Mouse (Mus musculus) CH12.LX (cell line): ENCODE data around the gene Mup1. TPM values are rescaled to one million over a fixed set of nuclear protein-coding genes. Genes with fewer than 3 reads are reported as not detected.
"Not testable (repeated sequence)": the region's sequence is repeated elsewhere in the genome, so short reads cannot be mapped to it uniquely, and the experiment has no call there.

Experiments
- DNase-seq: peaks from one replicate; pipeline ENCODE4 v3.0.0-alpha.2; 2013; ENCODE audit errors: extremely low read depth
- H3K27ac ChIP-seq: 2 replicates; pipeline ENCODE4 v1.5.1; 2012; ENCODE audit warnings: low read depth, mild to moderate bottlenecking, control low read depth, moderate library complexity; ENCODE audit not compliant: insufficient read depth
- H3K27me3 ChIP-seq: replicated peaks from 2 replicates; pipeline ENCODE3; 2012; ENCODE audit warnings: inconsistent platforms
- H3K36me3 ChIP-seq, 2 experiments: replicated peaks in 1 of 2; 2 replicates each; pipeline versions ENCODE3 to v1.6.1; 2012; ENCODE audit warnings: inconsistent platforms in 1 of 2, low read length in 1 of 2, mild to moderate bottlenecking in 1 of 2, mixed read lengths in 1 of 2, moderate library complexity in 1 of 2; ENCODE audit not compliant: control insufficient read depth in 1 of 2, insufficient read depth in 1 of 2
- H3K4me1 ChIP-seq, 2 experiments: 2 replicates each; pipeline ENCODE4 v1.6.1; 2012; ENCODE audit warnings: inconsistent platforms in 1 of 2, moderate library complexity in 1 of 2; ENCODE audit not compliant: insufficient read depth in 2 of 2, control insufficient read depth in 1 of 2
- H3K4me2 ChIP-seq: 2 replicates; pipeline ENCODE4 v1.6.1; 2012; ENCODE audit warnings: low read depth, mild to moderate bottlenecking, control low read depth; ENCODE audit not compliant: poor library complexity, insufficient read depth, severe bottlenecking
- H3K4me3 ChIP-seq, 3 experiments: fragments of 150-350 bp in 1 of 3; sonication (generic) in 1 of 3; replicated peaks in 1 of 3; 2 replicates each; pipeline versions ENCODE3 to v1.5.1; 2011 to 2012; ENCODE audit warnings: low read depth in 2 of 3, low read length in 2 of 3, mild to moderate bottlenecking in 2 of 3, moderate library complexity in 2 of 3, control low read depth in 1 of 3, improper control_type of control experiment in 1 of 3, inconsistent platforms in 1 of 3, mixed read lengths in 1 of 3; ENCODE audit not compliant: poor library complexity in 1 of 3
- H3K79me2 ChIP-seq: replicated peaks from 2 replicates; pipeline ENCODE4 v1.6.1; 2012; ENCODE audit warnings: mild to moderate bottlenecking, moderate library complexity; ENCODE audit not compliant: control insufficient read depth, poor library complexity, insufficient read depth, severe bottlenecking; ENCODE audit errors: extremely low read depth
- H3K9ac ChIP-seq: 2 replicates; pipeline ENCODE4 v1.6.1; 2012; ENCODE audit warnings: low read depth, mild to moderate bottlenecking, control low read depth, moderate library complexity; ENCODE audit not compliant: insufficient read depth
- H3K9me3 ChIP-seq: replicated peaks from 2 replicates; pipeline ENCODE3; 2012; ENCODE audit warnings: low read length, inconsistent platforms, mixed read lengths
- dilution Hi-C: fragments of 300-500 bp; cut with MboI; formaldehyde crosslinking; loops from 2 replicates; pipeline ENCODE4 v1.14.3; 2020; ENCODE audit warnings: low sequenced_read_pairs; ENCODE audit not compliant: extremely low pct_unique_long_range_greater_than_20kb, extremely low pct_ligation_motif_present
- in situ Hi-C: fragments of 300-500 bp; cut with MboI; formaldehyde crosslinking; loops from 3 replicates; pipeline ENCODE4 v1.14.3; 2019; ENCODE audit warnings: low sequenced_read_pairs, low pct_ligation_motif_present, low pct_unique_long_range_greater_than_20kb, mixed read lengths
- polyA plus RNA-seq: library from polyadenylated mRNA; unstranded; fragments of >175 nt; gene quantifications from 2 replicates; pipeline ENCODE4 v1.2.1, GENCODE M21; 2012; ENCODE audit warnings: low read depth; ENCODE audit not compliant: insufficient read length
- total RNA-seq, 2 experiments: library from RNA; depleted of rRNA; stranded (reverse); fragments of 300-350 nt in 1 of 2; fragments of >200 nt in 1 of 2; gene quantifications; 2 replicates each; pipeline ENCODE4 v1.2.3; 2012 to 2014

Mup1 gene
- total RNA-seq (2012; rRNA removed) (not detected in 2 replicates), total RNA-seq (2014; rRNA removed) (not detected in 2 replicates), polyA plus RNA-seq (not detected in 2 replicates)

GRCm38 (mm10) chr4:60501860-60502259, at the start of gene Mup1:
Mup1 (minus strand) TSS chr4:60501960.
- dilution Hi-C loops, H3K4me1 ChIP-seq, in situ Hi-C loops, H3K4me2 ChIP-seq, DNase-seq, H3K27ac ChIP-seq, H3K9ac ChIP-seq, H3K9me3 ChIP-seq, H3K36me3 ChIP-seq, H3K79me2 ChIP-seq, H3K27me3 ChIP-seq, H3K4me3 ChIP-seq: not testable (repeated sequence)

Other genes with a start within 250 kb of the Mup1 start
- not detected in 2 replicates for gene Mup9, start 80.0 kb downstream of the Mup1 start, total RNA-seq (2012; rRNA removed)
- gene Mup9, start 80.0 kb downstream of the Mup1 start, total RNA-seq (2014; rRNA removed): not detected in 2 replicates
- not detected in 2 replicates for gene Mup9, start 80.0 kb downstream of the Mup1 start, polyA plus RNA-seq
- gene Mup10, start 80.2 kb upstream of the Mup1 start, total RNA-seq (2012; rRNA removed): not detected in 2 replicates
- not detected in 2 replicates for gene Mup10, start 80.2 kb upstream of the Mup1 start, total RNA-seq (2014; rRNA removed)
- gene Mup10, start 80.2 kb upstream of the Mup1 start, polyA plus RNA-seq: not detected in 2 replicates
- gene Mup11, start 160.5 kb upstream of the Mup1 start, total RNA-seq (2012; rRNA removed): not detected in 2 replicates
- not detected in 2 replicates for gene Mup11, start 160.5 kb upstream of the Mup1 start, total RNA-seq (2014; rRNA removed)
- gene Mup11, start 160.5 kb upstream of the Mup1 start, polyA plus RNA-seq: not detected in 2 replicates
- gene Mup12, start 239.4 kb upstream of the Mup1 start, total RNA-seq (2012; rRNA removed): not detected in 2 replicates
- gene Mup12, start 239.4 kb upstream of the Mup1 start, total RNA-seq (2014; rRNA removed): not detected in 2 replicates
- not detected in 2 replicates for gene Mup12, start 239.4 kb upstream of the Mup1 start, polyA plus RNA-seq